9 mouse cellular contexts compared by ENCODE assay signal in the genomic region with DNA sequence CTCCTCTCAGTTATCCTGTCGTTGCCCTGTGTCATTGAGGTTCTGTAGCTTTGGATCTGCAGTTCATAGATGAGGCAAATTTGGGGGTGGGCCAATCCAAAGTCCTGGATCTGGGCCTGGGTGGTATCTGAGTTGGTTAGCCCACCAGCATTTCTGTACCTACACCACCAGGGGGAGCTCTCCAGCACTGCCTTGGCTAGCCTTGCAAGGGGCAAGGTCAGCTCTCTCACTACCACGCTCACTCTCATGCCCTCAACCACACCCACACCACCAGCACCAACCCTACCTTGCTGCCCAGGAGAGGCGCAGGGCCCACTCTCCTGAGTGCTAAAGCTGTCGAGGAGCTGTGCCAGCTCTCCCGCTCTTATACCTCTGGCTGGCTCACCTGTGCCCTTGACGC. TPM values are rescaled to one million over a fixed set of nuclear protein-coding genes. Genes with fewer than 3 reads are reported as not detected.
A peak's percentile ranks its signal among the peaks of the same experiment; 100 is the strongest.
DNase-seq lines count a peak whose midpoint lies in the region; ATAC-seq and TF ChIP-seq lines count a peak whose summit lies in the region.
"Had no signal": no experiment of that assay in that cellular context is flagged by ENCODE, and none has a peak within 500 bp of the region (broad histone marks: within the 10 kb centered on the region; RNA-seq: fewer than 3 reads in every experiment).

No protein-coding gene starts in this region.

- no peak for ATAC-seq in forebrain, postnatal 0 days
- ATAC-seq in forebrain, embryonic 12.5 days (ENCODE audit: low FRiP score) = no peak
- ATAC-seq in neural tube, embryonic 15.5 days (ENCODE audit: low FRiP score) = no peak
- ATAC-seq in embryonic facial prominence, embryonic 11.5 days (replicated peaks; ENCODE audit: insufficient number of reproducible peaks, low FRiP score, low TSS enrichment, low read depth) = no peak

- no peak overlapping the region for H3K4me3 ChIP-seq in forebrain, postnatal 0 days (ENCODE audit: low read depth, low read length)
- no peak overlapping the region for H3K4me3 ChIP-seq in forebrain, embryonic 12.5 days (replicated peaks)
- H3K4me3 ChIP-seq in neural tube, embryonic 15.5 days (replicated peaks) = no peak overlapping the region
- no peak overlapping the region for H3K4me3 ChIP-seq in embryonic facial prominence, embryonic 11.5 days (ENCODE audit: low read depth, low read length)
- H3K4me3 ChIP-seq: limb, embryonic 13.5 days had no signal

- H3K4me2 ChIP-seq in forebrain, postnatal 0 days (ENCODE audit: low read depth) = no peak overlapping the region
- H3K4me2 ChIP-seq in forebrain, embryonic 12.5 days = no peak overlapping the region
- H3K4me2 ChIP-seq in neural tube, embryonic 15.5 days = no peak overlapping the region
- H3K4me2 ChIP-seq in embryonic facial prominence, embryonic 11.5 days (ENCODE audit: low read depth, low read length) = no peak overlapping the region
- H3K4me2 ChIP-seq: limb, embryonic 13.5 days had no signal

- DNase-seq in forebrain, postnatal 0 days = no peak
- peak; percentile 43 for DNase-seq in neural tube, embryonic 10.5 days (ENCODE audit: extremely low spot score, low spot score)
- peak; percentile 59 for DNase-seq in embryonic facial prominence, embryonic 11.5 days (ENCODE audit: low spot score)
- peak; percentile 2 for DNase-seq in splenic B cell, adult 2 months (ENCODE audit: low read depth, low spot score)
- DNase-seq in left cerebral cortex, adult 18-20 months (ENCODE audit: low spot score in 2 of 2) = no peak
- DNase-seq in kidney, adult 18-20 months = no peak

- H3K9me3 ChIP-seq in forebrain, postnatal 0 days (ENCODE audit: low read length) = no peaks in the 10 kb centered on the region
- H3K9me3 ChIP-seq in forebrain, embryonic 12.5 days = no peaks in the 10 kb centered on the region
- H3K9me3 ChIP-seq in neural tube, embryonic 15.5 days (replicated peaks) = no peaks in the 10 kb centered on the region
- no peaks in the 10 kb centered on the region for H3K9me3 ChIP-seq in embryonic facial prominence, embryonic 11.5 days (replicated peaks; ENCODE audit: control insufficient read depth, low read length)
- H3K9me3 ChIP-seq: limb, embryonic 13.5 days had no signal

- WGBS in forebrain, postnatal 0 days = 70% methylated on average over 6 of the region's 6 CpGs
- WGBS in forebrain, embryonic 12.5 days = 62% methylated on average over 6 of the region's 6 CpGs
- 67% methylated on average over 6 of the region's 6 CpGs for WGBS in neural tube, embryonic 15.5 days
- 63% methylated on average over 6 of the region's 6 CpGs for WGBS in embryonic facial prominence, embryonic 11.5 days

- H3K9ac ChIP-seq in forebrain, postnatal 0 days = no peak overlapping the region
- no peak overlapping the region for H3K9ac ChIP-seq in forebrain, embryonic 12.5 days
- H3K9ac ChIP-seq in neural tube, embryonic 15.5 days (replicated peaks) = no peak overlapping the region
- no peak overlapping the region for H3K9ac ChIP-seq in embryonic facial prominence, embryonic 11.5 days (replicated peaks; ENCODE audit: low read length)
- H3K9ac ChIP-seq: limb, embryonic 13.5 days had no signal

- H3K36me3 ChIP-seq in forebrain, postnatal 0 days (ENCODE audit: insufficient read depth) = no peaks in the 10 kb centered on the region
- no peaks in the 10 kb centered on the region for H3K36me3 ChIP-seq in forebrain, embryonic 12.5 days (replicated peaks)
- no peaks in the 10 kb centered on the region for H3K36me3 ChIP-seq in neural tube, embryonic 15.5 days
- H3K36me3 ChIP-seq in embryonic facial prominence, embryonic 11.5 days (replicated peaks; ENCODE audit: control insufficient read depth, insufficient read depth, low read depth, low read length) = no peaks in the 10 kb centered on the region
- no peaks in the 10 kb centered on the region for H3K36me3 ChIP-seq in splenic B cell, adult 2 months (ENCODE audit: control insufficient read depth, insufficient read depth, low read length, poor library complexity, severe bottlenecking)
- H3K36me3 ChIP-seq: limb, embryonic 13.5 days had no signal

- H3K4me1 ChIP-seq in forebrain, postnatal 0 days (ENCODE audit: insufficient read depth) = no peaks in the 10 kb centered on the region
- peaks cover 32% of the 10 kb centered on the region for H3K4me1 ChIP-seq in forebrain, embryonic 12.5 days
- peaks cover 11% of the 10 kb centered on the region for H3K4me1 ChIP-seq in neural tube, embryonic 15.5 days
- H3K4me1 ChIP-seq in embryonic facial prominence, embryonic 11.5 days (ENCODE audit: control insufficient read depth, insufficient read depth, low read length) = no peaks in the 10 kb centered on the region

- H3K27me3 ChIP-seq in forebrain, postnatal 0 days (ENCODE audit: insufficient read depth, low read length) = no peaks in the 10 kb centered on the region; the same call in 1 of the 2 replicates
- H3K27me3 ChIP-seq in forebrain, embryonic 12.5 days = peaks cover 11% of the 10 kb centered on the region
- no peaks in the 10 kb centered on the region for H3K27me3 ChIP-seq in neural tube, embryonic 15.5 days (replicated peaks)
- H3K27me3 ChIP-seq in embryonic facial prominence, embryonic 11.5 days (ENCODE audit: control insufficient read depth, insufficient read depth, low read length) = 0 out of 2 replicates have a peak, but pooled peaks cover 4% of the 10 kb centered on the region
- no peaks in the 10 kb centered on the region; the same call in 1 of the 2 replicates for H3K27me3 ChIP-seq in splenic B cell, adult 2 months (ENCODE audit: control insufficient read depth, insufficient read depth, low read length, poor library complexity, severe bottlenecking)

- peak; percentile 43 for TF ChIP-seq CTCF in forebrain, postnatal 0 days (IDR thresholded peaks at IDR 0.05; ENCODE audit: low read depth)

- H3K27ac ChIP-seq in forebrain, postnatal 0 days (ENCODE audit: low read depth, low read length) = no peak overlapping the region
- H3K27ac ChIP-seq in forebrain, embryonic 12.5 days = no peak overlapping the region
- H3K27ac ChIP-seq in neural tube, embryonic 15.5 days (replicated peaks) = no peak overlapping the region
- H3K27ac ChIP-seq in embryonic facial prominence, embryonic 11.5 days (replicated peaks; ENCODE audit: low read depth, low read length) = no peak overlapping the region
- H3K27ac ChIP-seq: limb, embryonic 13.5 days had no signal

RNA-seq across cellular contexts. Expression of gene Nhlh2, which starts 18.0 kb away (rescaled TPM):
- total RNA-seq in forebrain, postnatal 0 days (2014; rRNA removed) = 8.6 and 19.0 TPM in 2 replicates
- 7.0 and 14.6 TPM in 2 replicates for polyA plus RNA-seq in forebrain, postnatal 0 days (2015; fragmentation: Nextera tagmentation; extraction: Ambion mirVana)
- 56.4 and 59.5 TPM in 2 replicates for polyA plus RNA-seq in forebrain, embryonic 12.5 days (2016; fragmentation: Nextera tagmentation; extraction: Ambion mirVana)
- polyA plus RNA-seq in neural tube, embryonic 15.5 days (2015; fragmentation: Nextera tagmentation; extraction: Ambion mirVana) = 14.9 and 19.2 TPM in 2 replicates
- 21.6 and 31.0 TPM in 2 replicates for polyA plus RNA-seq in embryonic facial prominence, embryonic 11.5 days (2014; fragmentation: Nextera tagmentation; extraction: Ambion mirVana)
- total RNA-seq in left cerebral cortex, adult 18-20 months (2021) = under 1 TPM; 0.16 to 0.40 TPM

RNA-seq across cellular contexts. Expression of gene Casq2, which starts 58.3 kb away (rescaled TPM):
- total RNA-seq in forebrain, postnatal 0 days (2014; rRNA removed) = 2.3 and 5.3 TPM in 2 replicates
- polyA plus RNA-seq in forebrain, postnatal 0 days (2015; fragmentation: Nextera tagmentation; extraction: Ambion mirVana) = 0.59 and 1.1 TPM in 2 replicates
- 0.08 and 0.41 TPM in 2 replicates for polyA plus RNA-seq in forebrain, embryonic 12.5 days (2016; fragmentation: Nextera tagmentation; extraction: Ambion mirVana)
- polyA plus RNA-seq in neural tube, embryonic 15.5 days (2015; fragmentation: Nextera tagmentation; extraction: Ambion mirVana) = 4.0 and 6.2 TPM in 2 replicates
- 0.99 and 2.3 TPM in 2 replicates for polyA plus RNA-seq in embryonic facial prominence, embryonic 11.5 days (2014; fragmentation: Nextera tagmentation; extraction: Ambion mirVana)
- total RNA-seq in left cerebral cortex, adult 18-20 months (2021) = 1 to 10 TPM; 1.7 to 2.2 TPM

Comparison
In these comparisons a context has a peak if more than half of its experiments do, and no peak if none do; other contexts are left out.
1. DNase-seq: peak in neural tube, embryonic 10.5 days (single experiment), embryonic facial prominence, embryonic 11.5 days (single experiment) and splenic B cell, adult 2 months (single experiment); none in forebrain, postnatal 0 days (single experiment), left cerebral cortex, adult 18-20 months (0 of 2) and kidney, adult 18-20 months (single experiment).